Mouse (Mus musculus): ENCODE measurements around the gene Dyrk4.

DNA sequence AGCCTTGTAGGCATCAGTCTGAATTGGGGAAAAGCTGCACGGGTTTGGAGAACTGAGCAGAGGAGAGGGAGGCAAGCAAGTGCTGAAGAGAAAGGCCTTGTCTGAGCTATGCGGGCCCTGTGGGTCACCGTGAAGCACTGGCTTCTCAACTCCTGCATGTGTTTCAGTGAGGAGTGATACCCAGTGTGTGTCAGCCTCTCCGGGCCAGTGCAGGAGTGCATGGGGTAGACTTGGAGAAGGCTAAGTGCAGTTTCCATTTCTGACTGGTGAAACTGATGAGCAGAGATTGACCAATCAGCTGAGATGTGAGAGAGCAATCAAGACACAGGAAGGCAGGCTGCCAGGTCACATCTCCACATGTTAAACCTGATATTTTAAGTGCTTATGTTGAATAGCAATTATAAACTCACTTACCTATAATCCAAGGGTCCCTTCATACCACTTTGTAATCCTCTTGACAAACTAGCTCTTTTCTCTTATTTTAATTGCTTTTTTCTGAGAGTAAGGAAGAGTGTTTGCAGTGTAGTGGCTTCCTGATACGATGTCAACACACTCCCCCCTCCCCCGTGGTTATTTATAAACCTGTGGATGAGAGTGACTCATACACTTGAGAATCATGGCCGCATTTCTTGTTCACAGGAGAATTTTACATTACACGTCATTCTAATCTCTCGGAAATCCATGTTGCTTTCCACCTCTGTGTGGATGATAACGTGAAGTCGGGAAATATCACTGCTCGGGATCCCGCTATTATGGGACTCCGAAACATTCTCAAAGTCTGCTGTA lies 44.8 kb upstream of the Dyrk4 start:
- TF ChIP-seq EP300 (optimal IDR thresholded peaks at IDR 0.05) (no peak), CTCF (IDR thresholded peaks at IDR 0.05; ENCODE audit: low read depth) (no peak)
